Mouse (Mus musculus) neural tube, embryonic 13.5 days (tissue): ENCODE measurements around the gene Lmbrd1. TPM values are rescaled to one million over a fixed set of nuclear protein-coding genes. Genes with fewer than 3 reads are reported as not detected.

Source experiments
- ATAC-seq: fragments of 200-750 bp; cut with Nextera tagmentation; 2 replicates; pipeline ENCODE4 v1.8.0; 2017; ENCODE audit warnings: low read depth, mild to moderate bottlenecking, moderate TSS enrichment, moderate library complexity
- H3K27ac ChIP-seq: fragments of 300-500 bp; sonication (generic); replicated peaks from 2 replicates; pipeline ENCODE4 v1.5.1; 2015; ENCODE audit warnings: moderate library complexity, mild to moderate bottlenecking, inconsistent platforms
- H3K27me3 ChIP-seq: fragments of 300-500 bp; sonication (generic); 2 replicates; pipeline ENCODE4 v1.6.1; 2015; ENCODE audit warnings: mild to moderate bottlenecking, inconsistent platforms
- H3K36me3 ChIP-seq: fragments of 300-500 bp; sonication (generic); 2 replicates; pipeline ENCODE4 v1.6.1; 2015; ENCODE audit warnings: mild to moderate bottlenecking, inconsistent platforms
- H3K4me1 ChIP-seq: fragments of 300-500 bp; sonication (generic); replicated peaks from 2 replicates; pipeline ENCODE4 v1.6.1; 2015; ENCODE audit warnings: inconsistent platforms
- H3K4me2 ChIP-seq: fragments of 300-500 bp; sonication (generic); 2 replicates; pipeline ENCODE4 v1.6.1; 2015; ENCODE audit warnings: inconsistent platforms, mild to moderate bottlenecking, moderate library complexity
- H3K4me3 ChIP-seq: fragments of 300-500 bp; sonication (generic); 2 replicates; pipeline ENCODE4 v1.5.1; 2015; ENCODE audit warnings: mild to moderate bottlenecking, inconsistent platforms
- H3K9ac ChIP-seq: fragments of 300-500 bp; sonication (generic); 2 replicates; pipeline ENCODE4 v1.6.1; 2015; ENCODE audit warnings: moderate library complexity, mild to moderate bottlenecking, inconsistent platforms
- H3K9me3 ChIP-seq: fragments of 300-500 bp; sonication (generic); 2 replicates; pipeline ENCODE4 v1.6.1; 2016; ENCODE audit warnings: inconsistent platforms
- WGBS: fragments of 180-500 bp; shearing (Covaris S2); methylation state at CpG from one replicate; pipeline ENCODE4 v1.1.7; 2015; 5-methylcytosine and 5-hydroxymethylcytosine counted together
- polyA plus RNA-seq: library from polyadenylated mRNA; unstranded; fragments of >200 nt; fragmentation: Nextera tagmentation; extraction: Ambion mirVana; gene quantifications from 2 replicates; pipeline ENCODE4 v1.2.1, GENCODE M21; 2015

Lmbrd1 gene
- polyA plus RNA-seq, 1 experiment from 2014 or later, result 39.0 TPM

DNA sequence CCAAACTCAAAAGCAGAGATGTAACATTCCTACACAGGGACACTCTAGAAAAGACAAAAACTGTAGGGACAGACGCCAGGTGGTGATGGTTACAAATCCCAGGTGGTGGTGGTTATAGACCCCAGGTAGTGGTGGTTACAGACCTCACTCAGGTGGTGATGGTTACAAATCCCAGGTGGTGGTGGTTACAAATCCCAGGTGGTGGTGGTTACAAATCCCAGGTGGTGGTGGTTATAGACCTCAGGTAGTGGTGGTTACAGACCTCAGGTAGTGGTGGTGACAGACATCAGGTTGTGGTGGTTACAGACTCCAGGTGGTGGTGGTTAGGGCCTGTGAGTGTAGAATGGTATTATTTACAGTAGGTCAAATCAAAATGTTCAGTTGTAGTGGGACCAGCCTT, 5.5 kb downstream of the Lmbrd1 start:
- Histone ChIP-seq H3K27ac (no peak overlapping the region), H3K4me3 (no peak overlapping the region), H3K9ac (no peak overlapping the region), H3K4me1 (peaks cover 15% of the 10 kb centered on the region), H3K27me3 (no peaks in the 10 kb centered on the region), H3K36me3 (peaks cover 24% of the 10 kb centered on the region), H3K9me3 (no peaks in the 10 kb centered on the region), H3K4me2 (no peak overlapping the region)
- ATAC-seq, result peak; percentile 95
- 77% methylated on average over 1 of the region's 1 CpGs for WGBS

DNA sequence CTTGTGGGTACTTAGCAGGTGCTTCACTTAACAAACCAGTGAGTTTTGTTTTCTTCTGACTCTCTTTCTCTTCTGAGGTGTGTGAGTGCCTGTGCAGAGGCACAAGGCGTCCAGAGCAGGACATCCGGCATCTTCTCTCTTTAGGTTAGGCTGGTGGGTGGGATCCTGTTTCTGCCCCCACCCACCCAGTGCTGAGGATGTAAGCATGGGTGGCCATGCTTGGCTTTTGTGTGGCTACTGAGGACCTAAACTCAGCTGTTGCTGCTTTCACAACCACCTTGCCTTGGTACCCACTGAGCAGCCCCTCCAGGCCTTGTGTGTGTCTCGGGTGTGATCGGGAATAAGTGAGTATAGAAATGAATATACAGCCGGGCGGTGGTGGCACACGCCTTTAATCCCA, 7.2 kb downstream of the Lmbrd1 start:
- peaks cover 25% of the 10 kb centered on the region for H3K36me3 ChIP-seq
- no peak overlapping the region for H3K9ac ChIP-seq
- H3K27ac ChIP-seq, result no peak overlapping the region
- H3K4me1 ChIP-seq, result no peaks in the 10 kb centered on the region
- H3K4me2 ChIP-seq, result no peak overlapping the region
- no peak overlapping the region for H3K4me3 ChIP-seq
- no peaks in the 10 kb centered on the region for H3K9me3 ChIP-seq
- ATAC-seq, result no peak
- 92% methylated on average over 7 of the region's 7 CpGs for WGBS
- no peaks in the 10 kb centered on the region for H3K27me3 ChIP-seq

DNA sequence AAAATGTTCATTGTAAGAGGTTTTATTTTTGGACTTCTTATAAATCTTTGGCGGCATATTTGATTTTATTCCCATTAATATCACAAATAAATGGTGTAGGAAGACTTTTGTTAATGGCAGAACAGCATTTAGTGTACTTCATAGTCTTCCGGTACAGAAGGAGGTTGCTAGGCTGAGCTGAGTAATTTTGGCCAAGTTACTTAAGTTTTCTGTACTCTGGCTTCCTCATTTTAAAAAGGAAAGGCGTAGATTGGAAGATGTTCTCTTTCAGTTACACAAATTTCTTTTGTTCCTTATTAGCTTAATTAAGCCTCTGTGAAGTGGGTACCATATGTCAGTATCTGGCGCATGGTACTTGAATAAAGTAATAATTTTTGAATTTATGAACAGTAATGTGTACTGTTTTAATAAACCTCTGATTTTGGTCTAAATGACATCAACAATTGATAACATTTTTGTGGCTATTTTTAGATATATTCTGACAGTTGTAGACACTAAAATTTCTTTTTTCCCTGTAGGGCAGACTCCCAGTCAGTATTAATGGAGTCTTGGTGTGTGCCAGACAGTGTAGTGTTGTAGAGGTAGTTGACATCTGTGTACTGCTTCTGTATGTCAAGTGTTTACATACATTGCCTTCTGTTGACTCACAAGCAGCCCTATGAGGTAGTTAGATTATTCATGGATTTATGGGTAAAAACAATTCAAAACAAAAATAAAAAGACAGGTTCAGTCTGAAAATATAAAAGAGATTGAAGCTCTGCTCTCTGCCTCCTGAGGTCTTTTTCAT, 8.0 kb downstream of the Lmbrd1 start:
- H3K27me3 ChIP-seq, result no peaks in the 10 kb centered on the region
- no peak overlapping the region for H3K27ac ChIP-seq
- WGBS, result 90% methylated on average over 4 of the region's 4 CpGs
- H3K4me1 ChIP-seq, result no peaks in the 10 kb centered on the region
- H3K36me3 ChIP-seq, result peaks cover 25% of the 10 kb centered on the region
- H3K9me3 ChIP-seq, result no peaks in the 10 kb centered on the region
- no peak for ATAC-seq
- no peak overlapping the region for H3K9ac ChIP-seq
- no peak overlapping the region for H3K4me2 ChIP-seq
- H3K4me3 ChIP-seq, result no peak overlapping the region

DNA sequence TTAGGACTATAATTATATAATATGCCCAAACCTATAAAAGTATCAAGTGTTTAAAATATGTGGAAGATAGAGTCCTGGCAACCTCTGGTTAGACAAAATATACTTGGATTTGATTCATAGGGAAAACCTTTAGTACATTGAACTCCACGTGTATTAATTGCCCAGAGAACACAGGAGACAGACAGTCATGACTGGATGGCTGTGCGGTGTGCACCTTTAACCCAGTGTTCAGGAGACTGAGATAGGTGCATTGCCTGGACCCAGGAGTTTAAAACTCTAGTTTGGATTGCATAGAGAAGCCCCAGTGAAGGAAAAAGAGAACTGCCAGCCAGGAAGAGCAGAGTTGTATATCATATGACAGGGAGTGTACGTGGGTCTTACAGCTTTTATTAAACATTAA, 19.2 kb downstream of the Lmbrd1 start:
- Histone ChIP-seq H3K9ac (no peak overlapping the region), H3K4me1 (0 out of 2 replicates have a peak, but pooled peaks cover 7% of the 10 kb centered on the region), H3K36me3 (peaks cover 9% of the 10 kb centered on the region), H3K27me3 (no peaks in the 10 kb centered on the region), H3K4me3 (no peak overlapping the region), H3K9me3 (no peaks in the 10 kb centered on the region), H3K4me2 (no peak overlapping the region), H3K27ac (no peak overlapping the region)
- no peak for ATAC-seq
- 79% methylated on average over 3 of the region's 3 CpGs for WGBS

DNA sequence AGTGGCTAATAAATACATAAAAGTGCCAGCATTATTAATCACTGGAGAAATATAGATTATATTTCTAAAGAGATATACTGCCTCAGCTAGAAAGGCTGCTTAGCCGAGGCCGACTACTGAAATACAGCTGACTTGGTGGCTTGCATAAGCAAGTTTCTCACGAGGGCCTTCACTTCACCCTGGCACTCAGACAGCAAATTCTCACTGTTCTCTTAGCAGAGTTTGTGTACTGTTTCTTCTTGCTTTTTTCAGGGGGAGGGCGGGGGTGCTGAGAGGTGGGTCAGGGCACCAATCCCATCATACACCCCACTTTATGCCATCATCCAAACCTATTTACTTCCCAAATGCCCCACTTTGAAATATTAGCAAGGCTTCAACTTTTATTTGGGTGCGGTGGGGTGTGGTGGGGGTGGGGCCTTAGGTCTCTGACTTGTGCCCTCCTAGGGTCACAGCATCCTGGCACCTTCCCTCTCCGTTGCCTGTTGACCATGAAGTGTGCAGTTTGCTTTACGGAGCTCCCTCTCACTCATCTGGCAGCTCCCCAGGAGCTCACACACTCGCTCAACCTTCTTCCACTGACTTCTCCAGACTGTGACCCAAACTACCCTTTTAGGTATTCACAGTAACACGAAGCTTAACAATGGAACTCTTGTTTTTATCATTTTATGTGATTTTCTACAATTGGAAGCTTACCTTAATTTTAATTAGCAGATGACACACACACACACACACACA, 19.9 kb downstream of the Lmbrd1 start:
- Histone ChIP-seq H3K36me3 (peaks cover 3% of the 10 kb centered on the region; the same call in 1 of the 2 replicates), H3K4me2 (no peak overlapping the region), H3K9me3 (no peaks in the 10 kb centered on the region), H3K27ac (no peak overlapping the region), H3K9ac (no peak overlapping the region), H3K27me3 (no peaks in the 10 kb centered on the region), H3K4me3 (no peak overlapping the region), H3K4me1 (0 out of 2 replicates have a peak, but pooled peaks cover 7% of the 10 kb centered on the region)
- ATAC-seq, result no peak
- WGBS, result 62% methylated on average over 9 of the region's 9 CpGs

DNA sequence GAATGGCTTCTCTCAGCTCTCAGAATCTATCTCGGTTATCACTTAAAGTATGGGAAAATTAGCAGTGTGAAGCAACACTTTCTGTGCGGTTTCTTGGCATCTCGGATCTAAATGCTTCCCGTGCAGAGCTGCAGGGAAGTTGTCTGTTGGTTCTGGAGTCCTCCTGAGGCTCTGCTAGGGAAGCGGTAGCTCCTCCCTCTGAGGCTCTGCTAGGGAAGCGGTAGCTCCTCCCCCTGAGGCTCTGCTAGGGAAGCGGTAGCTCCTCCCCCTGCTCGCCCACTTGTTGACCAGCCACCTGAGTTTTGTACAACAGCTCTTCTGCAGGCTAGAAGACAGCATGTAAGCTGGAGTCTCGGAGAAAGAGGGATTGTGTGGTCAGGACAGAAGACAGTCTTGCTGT, 20.9 kb downstream of the Lmbrd1 start:
- Histone ChIP-seq H3K27ac (no peak overlapping the region), H3K9ac (no peak overlapping the region), H3K27me3 (no peaks in the 10 kb centered on the region), H3K36me3 (no peaks in the 10 kb centered on the region), H3K4me3 (no peak overlapping the region), H3K4me1 (0 out of 2 replicates have a peak, but pooled peaks cover 7% of the 10 kb centered on the region), H3K4me2 (no peak overlapping the region), H3K9me3 (no peaks in the 10 kb centered on the region)
- ATAC-seq, result no peak
- 28% methylated on average over 9 of the region's 9 CpGs for WGBS

DNA sequence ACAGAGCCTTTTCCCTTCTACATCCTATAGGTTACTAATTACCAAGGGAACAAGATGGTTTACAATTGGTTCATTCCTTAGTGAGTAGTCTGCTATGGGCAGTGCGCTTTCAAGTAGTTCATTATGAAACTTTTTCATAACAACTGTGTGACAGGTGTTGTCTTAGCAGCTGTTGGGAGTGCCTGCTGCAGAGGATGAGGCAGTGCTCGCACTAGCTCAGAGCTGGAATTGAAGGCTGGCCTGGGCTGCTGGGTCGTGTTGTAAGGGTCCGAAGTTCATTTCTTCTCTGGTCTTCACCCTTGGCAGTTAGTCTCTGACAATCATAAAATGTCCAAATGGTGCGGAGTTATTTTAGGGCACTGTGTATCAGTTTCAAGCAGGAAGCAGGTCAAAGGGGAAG, 21.8 kb downstream of the Lmbrd1 start:
- WGBS, result 93% methylated on average over 5 of the region's 5 CpGs
- Histone ChIP-seq H3K27ac (no peak overlapping the region), H3K9me3 (no peaks in the 10 kb centered on the region), H3K36me3 (no peaks in the 10 kb centered on the region), H3K4me3 (no peak overlapping the region), H3K4me1 (0 out of 2 replicates have a peak, but pooled peaks cover 7% of the 10 kb centered on the region), H3K27me3 (no peaks in the 10 kb centered on the region), H3K9ac (no peak overlapping the region), H3K4me2 (no peak overlapping the region)
- ATAC-seq, result no peak

DNA sequence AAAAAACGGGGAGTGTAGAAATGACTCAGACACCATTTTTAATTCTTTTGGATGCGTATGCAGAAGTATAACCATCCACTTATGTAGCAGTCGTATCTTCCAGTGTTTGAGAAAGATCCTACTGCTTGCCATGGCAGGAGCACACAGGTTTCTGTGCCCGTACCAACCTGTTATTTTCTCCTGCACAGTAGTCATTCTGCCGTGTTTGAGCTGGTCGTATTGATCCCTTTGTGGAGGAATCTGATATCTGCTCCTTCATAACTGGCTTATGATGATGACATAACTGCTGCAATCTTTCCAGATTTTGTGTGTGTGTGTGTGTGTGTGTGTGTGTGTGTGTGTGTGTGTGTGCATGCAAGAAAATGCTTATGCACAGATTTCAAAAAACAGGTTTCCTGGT, 25.4 kb downstream of the Lmbrd1 start:
- no peak for ATAC-seq
- Histone ChIP-seq H3K9me3 (no peaks in the 10 kb centered on the region), H3K4me2 (no peak overlapping the region), H3K4me3 (no peak overlapping the region), H3K9ac (no peak overlapping the region), H3K27me3 (no peaks in the 10 kb centered on the region), H3K27ac (no peak overlapping the region), H3K36me3 (peaks cover 14% of the 10 kb centered on the region), H3K4me1 (no peaks in the 10 kb centered on the region)
- WGBS, result 88% methylated on average over 6 of the region's 6 CpGs

DNA sequence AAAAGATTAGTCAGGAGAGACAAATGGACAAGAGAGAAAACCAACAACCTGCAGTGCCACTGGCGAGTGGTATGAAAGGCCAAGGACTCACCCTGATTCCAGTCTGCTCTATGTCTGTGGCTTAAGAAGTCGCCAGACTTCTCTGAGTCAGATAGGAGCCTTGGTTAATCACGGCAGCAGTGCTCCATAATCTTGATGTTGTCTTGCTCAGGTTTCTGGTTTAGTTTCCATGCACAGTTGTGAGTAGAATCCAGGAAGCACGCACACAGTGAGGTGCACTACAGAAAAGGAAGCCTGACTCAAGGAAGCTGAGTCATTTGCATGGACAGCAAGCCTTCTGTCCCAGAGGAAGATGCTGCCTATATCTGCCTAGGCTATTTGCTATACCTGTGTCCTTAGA, 37.9 kb downstream of the Lmbrd1 start:
- Histone ChIP-seq H3K27me3 (no peaks in the 10 kb centered on the region), H3K27ac (no peak overlapping the region), H3K4me1 (no peaks in the 10 kb centered on the region), H3K36me3 (peaks cover 29% of the 10 kb centered on the region), H3K9ac (no peak overlapping the region), H3K9me3 (peaks cover 4% of the 10 kb centered on the region; the same call in 1 of the 2 replicates), H3K4me3 (no peak overlapping the region), H3K4me2 (no peak overlapping the region)
- ATAC-seq, result no peak
- 97% methylated on average over 4 of the region's 4 CpGs for WGBS

DNA sequence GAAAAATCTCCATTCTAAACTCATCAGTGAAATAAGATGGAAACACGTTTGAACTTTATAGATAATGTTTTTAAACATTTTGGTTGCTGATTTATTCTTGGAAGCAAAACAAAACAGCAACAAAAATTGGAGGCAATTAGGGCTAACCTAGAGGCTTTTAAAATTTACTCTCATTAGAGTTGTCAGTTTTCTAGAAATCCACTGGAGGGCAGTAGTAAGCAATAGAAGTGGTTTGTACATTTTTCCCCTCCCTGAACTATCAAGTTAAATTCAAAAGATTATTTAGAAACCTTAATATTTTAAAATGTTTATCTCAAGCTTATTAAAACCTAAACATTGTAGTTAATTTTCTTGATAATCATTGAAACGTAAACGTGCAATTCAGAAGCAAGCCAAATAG, 41.2 kb downstream of the Lmbrd1 start:
- no peak overlapping the region for H3K9ac ChIP-seq
- no peak overlapping the region for H3K4me2 ChIP-seq
- peaks cover 4% of the 10 kb centered on the region; the same call in 1 of the 2 replicates for H3K9me3 ChIP-seq
- H3K27ac ChIP-seq, result no peak overlapping the region
- H3K27me3 ChIP-seq, result no peaks in the 10 kb centered on the region
- H3K4me3 ChIP-seq, result no peak overlapping the region
- peaks cover 28% of the 10 kb centered on the region for H3K36me3 ChIP-seq
- 65% methylated on average over 3 of the region's 3 CpGs for WGBS
- no peaks in the 10 kb centered on the region for H3K4me1 ChIP-seq
- ATAC-seq, result no peak

DNA sequence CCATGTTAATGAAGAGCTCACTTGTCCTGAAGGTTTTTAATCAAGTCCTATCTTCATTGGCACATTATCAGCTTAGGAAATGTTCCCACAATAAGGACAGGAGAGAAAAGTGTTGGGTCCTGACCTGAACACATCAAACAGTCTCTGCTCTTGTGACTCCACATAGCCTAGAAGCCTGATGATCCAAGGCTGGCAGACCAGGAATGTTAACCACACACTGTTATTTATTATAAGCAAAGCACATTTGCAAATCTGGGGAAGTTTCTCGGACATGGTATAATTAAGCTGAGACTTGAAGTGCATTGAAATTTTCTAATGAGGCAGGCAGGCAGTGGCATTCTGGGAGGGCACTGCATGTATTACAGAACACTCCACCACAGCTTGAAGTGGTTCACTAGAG, 41.8 kb downstream of the Lmbrd1 start:
- Histone ChIP-seq H3K4me2 (no peak overlapping the region), H3K9me3 (peaks cover 4% of the 10 kb centered on the region; the same call in 1 of the 2 replicates), H3K4me3 (no peak overlapping the region), H3K27me3 (no peaks in the 10 kb centered on the region), H3K27ac (no peak overlapping the region), H3K4me1 (no peaks in the 10 kb centered on the region), H3K36me3 (peaks cover 22% of the 10 kb centered on the region), H3K9ac (no peak overlapping the region)
- WGBS, result 74% methylated on average over 1 of the region's 1 CpGs
- ATAC-seq, result no peak

DNA sequence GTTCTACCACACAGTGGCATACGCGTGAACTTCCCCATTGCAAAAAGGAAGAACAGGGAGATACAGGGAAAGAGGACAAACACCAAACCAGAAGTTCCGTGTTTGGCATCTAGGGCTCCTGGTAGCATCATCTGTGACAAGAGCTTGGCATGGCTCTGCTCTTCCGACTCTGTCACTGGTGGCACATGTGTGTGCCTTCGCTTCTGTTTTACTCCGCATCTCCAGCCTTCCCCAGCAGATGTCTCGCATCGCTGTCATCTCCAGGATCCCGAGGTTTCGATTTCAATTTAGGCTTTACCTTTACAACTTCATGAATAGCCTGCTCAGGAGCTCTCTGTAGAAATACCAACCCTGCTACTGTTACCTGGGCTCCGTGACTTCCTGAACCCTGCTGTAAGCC, 51.4 kb downstream of the Lmbrd1 start:
- WGBS, result 97% methylated on average over 11 of the region's 11 CpGs
- H3K36me3 ChIP-seq, result peaks cover 53% of the 10 kb centered on the region
- H3K4me3 ChIP-seq, result no peak overlapping the region
- no peak overlapping the region for H3K9ac ChIP-seq
- no peaks in the 10 kb centered on the region for H3K9me3 ChIP-seq
- no peaks in the 10 kb centered on the region for H3K27me3 ChIP-seq
- no peaks in the 10 kb centered on the region for H3K4me1 ChIP-seq
- H3K27ac ChIP-seq, result no peak overlapping the region
- no peak for ATAC-seq
- H3K4me2 ChIP-seq, result no peak overlapping the region
